Mouse (Mus musculus): ENCODE data around the gene Cpd. TPM values are rescaled to one million over a fixed set of nuclear protein-coding genes. Genes with fewer than 3 reads are reported as not detected.

Gene Cpd
- total RNA-seq (2021): 10 to 100 TPM; 56.8 to 56.9 TPM

DNA sequence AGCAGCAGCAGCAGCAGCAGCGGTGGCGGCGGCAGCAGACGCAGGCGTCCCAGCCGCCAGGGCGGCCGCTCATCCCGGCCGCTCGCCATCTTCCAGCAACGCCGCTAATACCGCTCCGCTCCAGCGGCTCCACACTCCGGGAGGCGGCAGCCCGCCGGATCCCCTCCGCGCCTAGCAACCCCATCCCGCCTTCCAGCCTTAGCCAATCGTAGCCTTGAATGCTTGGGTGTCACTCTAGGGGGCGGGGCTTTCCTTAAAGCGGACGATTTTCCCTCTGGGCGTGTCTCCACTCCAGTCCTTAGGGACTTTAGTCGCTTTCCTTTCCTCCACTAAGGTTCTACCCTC lies at the start of gene Cpd:
TSS of gene Cpd (minus strand) at position 141 of the 345 bp plus-strand sequence.
- intact Hi-C loops (cut with DNase I): no loop called here
- peak; percentile 97 for DNase-seq

DNA sequence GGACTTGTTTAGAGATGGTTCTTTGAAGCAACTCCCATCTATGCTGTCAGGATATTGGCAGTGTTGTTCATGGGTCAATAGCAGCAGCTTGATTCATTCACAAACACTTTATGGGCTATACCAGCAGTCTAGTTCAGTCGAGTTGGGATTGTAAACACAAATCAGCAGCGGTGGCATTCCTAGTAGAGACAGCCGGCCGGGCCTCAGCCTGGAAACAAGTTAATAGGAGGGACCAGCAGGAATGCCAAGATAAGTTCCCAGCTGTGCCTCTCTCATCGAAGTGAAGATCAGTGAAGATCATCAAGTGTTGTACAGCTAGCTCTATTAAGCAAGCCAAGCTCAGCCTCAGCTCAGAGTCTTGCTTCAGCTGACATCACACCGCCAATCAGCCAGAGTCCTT lies 49.5 kb upstream of the Cpd start:
- intact Hi-C loops (cut with DNase I): no loop called here

GRCm38 (mm10) chr11:76894240-76894639 lies 47.4 kb upstream of the Cpd start:
- intact Hi-C loops (cut with DNase I): no loop called here
- peak; percentile 61 for DNase-seq

More for the DNA sequence above, 49.5 kb upstream of the Cpd start:
- no peak for DNase-seq

GRCm38 (mm10) chr11:76893570-76893969 lies 46.8 kb upstream of the Cpd start:
- intact Hi-C loops (cut with DNase I): no loop called here

GRCm38 (mm10) chr11:76892972-76893371 lies 46.2 kb upstream of the Cpd start:
- no peak for DNase-seq
- intact Hi-C loops (cut with DNase I): no loop called here

More at GRCm38 (mm10) chr11:76893570-76893969, 46.8 kb upstream of the Cpd start:
- DNase-seq: no peak

DNA sequence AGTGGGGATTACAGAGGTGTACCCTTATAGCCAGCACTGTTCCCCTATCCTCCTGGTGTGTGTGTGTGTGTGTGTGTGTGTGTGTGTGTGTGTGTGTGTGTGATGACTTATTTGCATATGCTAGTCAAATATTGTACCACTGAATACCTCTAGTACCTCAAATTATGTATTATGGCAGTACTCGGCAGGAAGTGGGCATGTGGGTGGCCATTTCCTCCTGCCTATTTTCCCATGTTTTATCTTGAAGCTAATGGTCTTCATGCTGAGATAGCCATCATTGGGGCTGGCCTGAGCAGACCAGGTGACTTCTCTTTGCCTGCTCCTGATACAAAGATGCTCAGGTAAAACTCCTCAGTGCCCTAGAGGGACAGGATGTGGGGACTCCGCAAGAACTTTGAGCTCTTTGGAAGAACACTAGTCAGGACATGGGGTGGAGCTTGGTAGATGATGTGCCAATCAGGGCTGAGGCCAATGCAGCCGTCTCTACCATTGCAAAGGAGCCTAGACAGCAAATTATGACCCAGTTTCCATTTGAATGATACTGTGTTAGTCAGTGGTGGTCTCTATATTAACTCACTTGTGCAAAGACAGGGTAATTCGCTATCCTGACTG lies 45.0 kb upstream of the Cpd start:
- intact Hi-C loops (cut with DNase I): no loop called here
- no peak for DNase-seq

DNA sequence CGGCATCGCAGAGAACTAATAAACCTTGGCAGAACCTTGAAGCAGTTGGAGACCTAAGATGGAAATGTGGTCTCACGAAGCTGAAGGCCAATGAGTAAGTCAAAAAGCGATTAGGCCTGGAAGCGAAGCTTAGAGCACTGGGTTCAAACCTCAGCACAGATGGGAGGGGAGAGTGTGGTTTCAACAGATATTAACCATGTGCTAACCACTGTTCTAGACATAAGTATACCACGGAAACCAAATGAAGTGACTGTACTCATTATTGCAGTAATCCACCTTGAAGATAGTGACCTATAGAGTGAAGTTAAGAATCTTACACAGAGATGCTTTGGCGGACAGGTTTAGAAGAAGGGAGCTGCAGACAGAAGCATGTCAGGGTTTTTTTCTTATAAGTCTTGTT lies 44.4 kb upstream of the Cpd start:
- no peak for DNase-seq
- intact Hi-C loops (cut with DNase I): no loop called here

GRCm38 (mm10) chr11:76889339-76890164 lies 42.7 kb upstream of the Cpd start:
- intact Hi-C loops (cut with DNase I): no loop called here
- no peak for DNase-seq

DNA sequence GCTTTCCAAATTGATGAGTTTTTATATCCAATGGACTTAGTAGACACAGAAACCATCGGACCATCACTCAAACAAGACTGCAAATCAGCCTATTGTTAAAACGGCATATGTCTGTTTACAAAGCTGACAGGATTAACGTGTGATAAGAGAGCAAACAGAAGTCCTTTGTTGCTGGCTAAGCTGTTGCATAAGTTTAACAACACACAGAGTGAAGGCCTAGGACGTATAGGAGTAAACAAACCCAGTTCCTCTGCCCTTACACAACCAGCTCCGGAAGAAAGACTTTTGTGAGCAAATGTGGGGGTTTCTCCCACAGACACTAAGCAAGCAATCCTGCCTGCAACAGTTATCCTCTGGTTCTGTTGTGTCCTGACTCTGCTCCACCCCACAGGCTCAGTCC lies 37.6 kb upstream of the Cpd start:
- intact Hi-C loops (cut with DNase I): no loop called here
- DNase-seq: no peak

GRCm38 (mm10) chr11:76879816-76880215 lies 33.0 kb upstream of the Cpd start:
- DNase-seq: no peak
- intact Hi-C loops (cut with DNase I): no loop called here

- DNase-seq: no peak
- intact Hi-C loops (cut with DNase I): no loop called here
Observed at GRCm38 (mm10) chr11:76874766-76875165, 27.9 kb upstream of the Cpd start.

DNA sequence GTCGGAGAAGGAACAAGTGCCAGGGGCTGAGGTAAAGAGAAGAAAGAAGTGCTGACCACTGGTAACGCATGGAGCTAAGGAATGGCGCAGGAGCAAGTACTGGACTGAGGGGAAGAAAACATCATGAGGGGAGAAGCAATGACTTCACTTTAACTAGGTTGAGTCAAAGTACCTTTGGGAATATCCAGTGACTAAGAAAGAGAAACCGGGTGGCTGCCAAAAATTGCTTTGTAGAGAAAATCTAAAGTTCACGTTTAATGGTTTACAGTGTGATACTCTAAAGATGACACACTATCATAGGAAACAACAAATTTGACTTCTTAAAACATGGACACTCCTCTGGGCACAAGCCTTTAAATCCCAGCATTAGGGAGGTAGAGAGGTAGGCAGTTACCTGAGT lies 27.0 kb upstream of the Cpd start:
- intact Hi-C loops (cut with DNase I): no loop called here
- DNase-seq: no peak

DNA sequence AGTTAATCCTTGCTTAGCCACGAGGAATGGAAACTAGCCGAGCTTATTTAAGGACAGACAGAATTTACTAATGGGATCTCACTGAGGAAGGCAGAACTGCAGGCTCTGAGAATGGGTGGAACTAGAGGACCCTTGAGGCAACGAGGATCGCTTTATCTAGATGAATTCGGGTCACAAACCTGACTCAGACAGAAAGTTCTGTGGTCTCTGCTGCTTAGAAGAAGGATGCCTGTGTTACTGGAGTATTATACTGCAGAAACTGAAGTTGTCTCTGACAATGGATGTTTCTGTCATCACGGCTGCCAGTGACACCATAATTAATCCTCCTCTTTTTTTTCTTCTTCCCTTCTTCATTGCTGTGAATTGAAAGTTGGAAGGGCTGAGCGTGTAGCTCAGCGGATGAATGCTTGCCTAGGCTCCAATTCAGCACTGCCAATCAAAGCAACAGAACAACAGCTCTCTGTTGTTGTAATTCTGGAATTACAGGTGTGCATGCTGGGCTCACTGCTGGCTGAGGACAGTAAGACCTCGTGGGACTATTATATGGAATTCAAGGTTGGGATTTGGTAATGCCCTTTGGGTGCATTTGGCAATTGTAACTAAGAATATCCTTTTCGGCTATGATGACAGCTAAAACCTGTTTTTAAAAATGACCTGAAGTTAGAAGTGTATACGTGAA lies 25.9 kb upstream of the Cpd start:
- intact Hi-C loops (cut with DNase I): no loop called here
- no peak for DNase-seq

GRCm38 (mm10) chr11:76861185-76861584 lies 14.4 kb upstream of the Cpd start:
- no peak for DNase-seq
- intact Hi-C loops (cut with DNase I): no loop called here

GRCm38 (mm10) chr11:76859261-76859660 lies 12.4 kb upstream of the Cpd start:
- intact Hi-C loops (cut with DNase I): no loop called here
- no peak for DNase-seq

DNA sequence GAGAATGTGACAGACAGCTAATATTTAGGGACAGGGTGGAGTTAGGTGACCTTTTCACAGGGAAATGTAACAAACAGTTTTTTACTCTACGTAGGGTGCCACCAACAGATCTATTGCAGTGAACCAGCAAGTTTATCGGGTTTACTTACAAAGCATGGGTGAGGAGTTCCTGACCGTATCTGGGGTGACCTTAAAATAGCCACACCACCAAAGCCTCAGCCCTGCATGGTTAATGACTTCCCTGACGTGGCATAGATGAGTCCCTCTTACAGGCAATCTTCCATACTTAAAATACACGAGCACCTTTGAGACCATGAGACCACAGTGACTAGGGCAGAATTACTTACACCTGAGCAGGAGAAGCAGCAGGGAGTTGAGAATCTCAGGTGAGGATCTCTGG lies 12.0 kb upstream of the Cpd start:
- DNase-seq: no peak
- intact Hi-C loops (cut with DNase I): no loop called here

DNA sequence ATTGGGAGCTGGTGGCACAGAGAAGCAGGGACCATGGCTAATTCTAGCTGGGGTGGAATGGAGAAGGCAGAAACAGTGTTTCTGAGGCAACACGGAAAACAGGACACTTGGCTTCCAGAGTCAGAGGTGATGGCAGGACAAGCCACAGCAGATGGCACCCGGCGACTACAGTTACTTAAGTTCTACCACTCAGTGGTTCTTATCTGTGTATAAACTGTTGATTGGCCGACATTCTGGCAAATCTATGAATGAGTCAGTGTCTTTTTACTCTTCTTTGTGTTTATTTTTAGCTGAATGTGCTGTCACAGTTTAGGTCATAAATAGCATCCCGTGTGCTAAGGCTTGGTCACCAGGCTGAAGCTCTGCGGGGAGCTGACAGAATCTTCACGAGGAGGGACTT lies 10.3 kb upstream of the Cpd start:
- intact Hi-C loops (cut with DNase I): no loop called here

GRCm38 (mm10) chr11:76856601-76857000 lies 9.8 kb upstream of the Cpd start:
- intact Hi-C loops (cut with DNase I): no loop called here

More for the DNA sequence above, 10.3 kb upstream of the Cpd start:
- no peak for DNase-seq

GRCm38 (mm10) chr11:76854475-76855341 lies 7.9 kb upstream of the Cpd start:
- intact Hi-C loops (cut with DNase I): no loop called here
- no peak for DNase-seq

More at GRCm38 (mm10) chr11:76856601-76857000, 9.8 kb upstream of the Cpd start:
- DNase-seq: no peak

DNA sequence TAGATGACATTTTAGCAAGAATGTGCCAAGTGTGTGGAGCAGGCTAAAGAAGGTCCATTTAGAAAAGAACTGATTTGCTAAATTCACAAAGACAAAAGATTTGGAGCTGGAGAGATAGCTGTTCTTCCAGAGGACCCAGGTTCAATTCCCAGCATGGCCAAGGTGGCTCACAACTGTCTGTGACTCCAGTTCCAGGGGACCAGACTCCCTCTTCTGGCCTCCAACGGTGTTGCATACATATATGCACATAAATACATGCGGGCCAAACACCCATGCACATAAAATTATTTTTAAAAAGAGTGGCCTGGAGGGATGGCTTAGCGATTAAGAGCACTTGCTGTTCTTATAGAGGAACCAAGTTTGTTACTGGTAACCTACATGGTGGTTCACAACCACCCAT lies 4.7 kb upstream of the Cpd start:
- DNase-seq: no peak
- intact Hi-C loops (cut with DNase I): no loop called here

GRCm38 (mm10) chr11:76849596-76849995 lies 2.8 kb upstream of the Cpd start:
- peak; percentile 31 for DNase-seq

More at GRCm38 (mm10) chr11:76849596-76849995, 2.8 kb upstream of the Cpd start:
- intact Hi-C loops (cut with DNase I): no loop called here
